In the genomic region with DNA sequence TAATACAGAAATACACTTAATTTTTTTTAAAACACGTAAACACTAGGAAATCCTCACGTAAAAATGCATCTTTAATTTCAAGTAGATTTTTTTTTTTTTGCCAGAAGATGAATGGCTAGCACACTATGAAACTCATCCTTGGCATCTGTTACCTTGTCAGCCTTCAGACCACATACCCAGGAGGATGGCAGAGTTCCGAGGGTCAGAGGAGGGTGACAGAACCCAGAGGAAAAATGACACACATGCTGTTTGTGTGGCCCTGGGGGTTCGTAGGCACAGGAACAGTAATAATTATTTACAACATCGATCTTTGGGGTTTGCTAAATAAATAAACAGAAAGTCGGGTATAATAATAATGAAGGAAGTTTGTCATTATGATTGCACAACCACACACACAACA, we compare ENCODE assay signal across 17 mouse cellular contexts.
"Had no signal": no experiment of that assay in that cellular context is flagged by ENCODE, and none has a peak within 500 bp of the region (broad histone marks: within the 10 kb centered on the region; RNA-seq: fewer than 3 reads in every experiment).

No protein-coding gene starts in this region.

- H3K9ac ChIP-seq: lung, embryonic 15.5 days; midbrain, embryonic 13.5 days; midbrain, embryonic 15.5 days; neural tube, embryonic 12.5 days; stomach, embryonic 15.5 days had no signal

- H3K9me3 ChIP-seq: lung, embryonic 15.5 days; megakaryocyte, embryonic 14.5 days; midbrain, embryonic 13.5 days; midbrain, embryonic 15.5 days; neural tube, embryonic 12.5 days; stomach, embryonic 15.5 days had no signal

- H3K27ac ChIP-seq: lung, embryonic 15.5 days; macrophage; midbrain, embryonic 13.5 days; midbrain, embryonic 15.5 days; neural tube, embryonic 12.5 days; stomach, embryonic 15.5 days; stomach, postnatal 0 days had no signal

- H3K4me3 ChIP-seq: lung, embryonic 15.5 days; megakaryocyte, embryonic 14.5 days; midbrain, embryonic 13.5 days; midbrain, embryonic 15.5 days; neural tube, embryonic 12.5 days; stomach, embryonic 15.5 days had no signal

- ATAC-seq: lung, postnatal 0 days; midbrain, embryonic 13.5 days; midbrain, embryonic 15.5 days had no signal

- H3K4me2 ChIP-seq: lung, embryonic 15.5 days; midbrain, embryonic 11.5 days; midbrain, embryonic 13.5 days; midbrain, embryonic 15.5 days; neural tube, embryonic 12.5 days; stomach, embryonic 15.5 days had no signal

- DNase-seq: lung, adult 2 months; lung, postnatal 14 days; lung, postnatal 36 days; right cerebral cortex, postnatal 14 days; thymus, adult 2 months; thymus, postnatal 25 days; thymus, postnatal 4 days had no signal

- H3K4me1 ChIP-seq: lung, embryonic 15.5 days; megakaryocyte, embryonic 14.5 days; midbrain, embryonic 13.5 days; midbrain, embryonic 15.5 days; neural tube, embryonic 12.5 days; stomach, embryonic 15.5 days had no signal

- H3K36me3 ChIP-seq: lung, embryonic 15.5 days; midbrain, embryonic 13.5 days; midbrain, embryonic 15.5 days; neural tube, embryonic 12.5 days; stomach, embryonic 15.5 days had no signal

- H3K27me3 ChIP-seq: lung, embryonic 15.5 days; megakaryocyte, embryonic 14.5 days; midbrain, embryonic 13.5 days; midbrain, embryonic 15.5 days; neural tube, embryonic 12.5 days; stomach, embryonic 15.5 days had no signal
